Mouse (Mus musculus): Measurements from ENCODE around the gene Olfr655.

The Olfr655 gene

DNA sequence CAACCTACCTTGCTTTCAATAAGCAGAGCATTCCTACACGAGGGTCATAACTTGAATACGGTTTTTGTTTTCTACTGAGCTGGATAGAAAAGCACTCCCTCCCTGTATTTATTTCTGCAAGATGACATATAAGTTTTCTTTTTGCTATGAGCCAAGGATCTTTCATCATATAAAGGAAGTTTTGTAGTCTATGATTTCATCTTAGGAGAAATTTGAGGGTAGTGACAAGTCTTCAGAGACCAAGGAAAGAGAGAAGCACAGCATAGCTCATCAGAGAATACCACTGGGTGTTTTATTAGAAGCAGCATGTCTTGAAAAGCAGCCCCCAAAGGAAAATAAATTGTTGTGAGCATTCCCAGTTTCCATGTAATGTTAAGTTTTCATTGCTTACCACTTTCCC lies at the start of gene Olfr655:
Gene Olfr655, minus strand, starts transcription at position 101 of the 400 bp plus-strand sequence.
- no peak for DNase-seq

- peak; percentile 21 for DNase-seq
Measured at GRCm38 (mm10) chr7:104646841-104647482, 45.4 kb upstream of the Olfr655 start, which contains the start of gene Olfr658. Olfr658 (minus strand) TSS chr7:104647305.

GRCm38 (mm10) chr7:104624494-104624893 lies 22.9 kb upstream of the Olfr655 start, which contains the start of gene Olfr657:
Olfr657 (plus strand) TSS chr7:104624794.
- no peak for DNase-seq

DNA sequence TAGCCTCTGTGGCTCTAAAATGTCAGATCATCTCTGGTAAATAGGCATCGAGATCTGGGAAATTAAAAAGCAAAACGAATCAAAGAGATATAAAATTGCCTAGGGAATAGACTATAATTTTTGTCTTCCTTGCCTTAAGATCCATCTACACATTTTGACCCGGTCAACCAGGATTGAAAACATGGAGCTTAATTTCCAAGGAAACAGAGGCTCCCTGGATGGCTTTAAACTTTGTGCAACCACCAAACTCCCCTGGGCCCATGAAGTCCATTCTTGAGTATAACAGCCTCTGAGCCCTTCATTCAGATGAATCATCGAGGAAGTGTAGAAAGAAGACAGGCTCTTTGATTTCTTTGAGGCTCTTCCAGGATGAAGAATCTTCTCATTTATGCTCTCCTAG lies 12.1 kb upstream of the Olfr655 start, which contains the start of gene Olfr656:
Gene Olfr656, plus strand, starts transcription at position 301 of the 400 bp plus-strand sequence.
- DNase-seq, result no peak

DNA sequence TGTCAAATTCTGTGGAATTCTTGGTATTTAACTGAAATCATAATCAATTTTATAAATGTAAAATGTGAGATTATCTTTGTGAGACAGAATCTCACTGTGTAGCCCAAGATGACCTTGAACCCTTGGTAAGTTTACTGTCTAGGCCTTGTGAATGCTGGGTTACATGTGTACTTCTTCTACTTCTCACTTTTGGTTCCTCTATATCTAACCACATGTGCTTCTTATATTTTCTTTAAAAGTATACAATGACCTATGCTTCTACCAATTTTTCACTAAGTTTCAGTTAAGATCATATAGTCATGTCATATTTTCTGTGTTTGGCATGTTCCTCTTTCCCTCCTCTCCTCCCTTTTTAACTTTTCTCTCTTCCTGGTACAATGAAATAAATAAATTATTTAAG lies 3.1 kb upstream of the Olfr655 start:
- DNase-seq, result no peak

- DNase-seq, result peak; percentile 53
Measured at GRCm38 (mm10) chr7:104603173-104603572, 1.6 kb upstream of the Olfr655 start.

DNA sequence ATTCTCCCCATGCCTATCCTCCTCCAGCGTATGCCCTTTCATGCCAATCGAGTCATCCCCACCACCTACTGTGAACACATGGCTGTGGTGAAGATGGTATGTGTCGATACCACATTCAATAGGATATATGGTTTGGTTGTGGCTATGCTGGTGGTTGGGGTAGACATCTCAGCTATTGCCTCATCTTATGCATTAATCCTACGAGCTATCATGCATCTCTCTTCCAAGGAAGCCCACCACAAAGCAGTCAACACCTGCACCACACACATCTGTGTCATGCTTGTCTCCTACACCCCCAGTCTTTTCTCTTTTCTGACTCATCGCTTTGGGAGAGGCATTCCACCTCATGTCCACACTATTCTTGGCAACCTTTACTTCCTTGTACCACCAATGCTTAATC lies 13.3 kb downstream of the Olfr655 start:
- DNase-seq, result no peak

DNA sequence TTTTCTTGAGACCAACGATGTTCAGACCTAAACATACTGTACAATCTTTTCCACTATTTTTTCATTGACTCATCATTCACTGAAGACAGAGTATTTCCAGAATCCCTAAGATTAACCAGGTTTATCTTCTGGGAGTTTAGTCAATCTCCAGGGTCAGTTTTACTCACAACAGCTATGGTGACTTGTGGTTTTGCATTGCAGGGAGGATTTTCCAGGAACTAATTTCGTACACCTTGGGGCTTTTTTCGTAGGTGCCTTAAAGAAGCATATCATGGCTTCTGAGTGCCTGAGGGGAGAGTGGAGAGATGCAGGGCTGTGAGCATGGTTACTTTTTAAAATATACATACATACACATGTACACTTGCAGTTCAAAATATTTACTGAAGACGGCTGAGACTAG lies 14.9 kb downstream of the Olfr655 start, which contains the start of gene Olfr654:
Gene Olfr654, plus strand, starts transcription at position 301 of the 400 bp plus-strand sequence.
- no peak for DNase-seq

DNA sequence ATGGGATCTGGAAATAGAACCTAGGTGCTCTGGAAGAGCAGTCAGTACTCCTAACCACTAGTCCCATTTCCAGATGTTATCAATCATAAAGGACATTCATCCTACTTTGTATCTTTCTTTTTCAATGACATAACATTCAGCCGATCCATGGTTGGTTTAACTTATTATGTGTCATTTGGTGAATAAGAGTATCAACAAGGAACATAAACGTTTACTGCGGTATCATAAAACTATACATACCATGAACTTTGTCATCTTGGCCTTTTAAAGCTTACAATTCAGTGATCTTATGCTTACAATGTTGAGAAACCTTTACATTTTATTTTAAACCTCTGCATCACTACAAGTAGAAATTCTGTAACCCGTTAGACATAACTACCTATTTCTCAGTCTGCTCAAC lies 20.1 kb downstream of the Olfr655 start:
- DNase-seq, result no peak

DNA sequence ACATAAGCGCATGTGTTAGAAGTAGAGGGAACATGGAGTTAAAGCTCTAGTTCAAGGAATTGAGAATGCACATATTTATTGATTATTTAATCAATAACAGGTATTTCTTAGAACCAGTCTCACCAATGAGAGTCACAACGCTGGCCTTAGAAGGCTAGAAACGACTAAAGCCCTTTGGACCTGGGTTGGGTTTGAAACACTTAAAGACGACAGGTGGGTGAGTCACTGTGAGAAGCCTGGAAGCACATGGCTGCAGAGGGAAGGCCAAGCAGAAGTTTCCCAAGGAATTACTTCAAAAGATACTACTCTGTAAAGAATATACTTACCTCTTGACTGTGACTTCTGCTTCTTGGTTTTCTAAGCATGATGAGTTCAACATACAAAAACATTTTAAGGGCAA lies 20.7 kb downstream of the Olfr655 start:
- DNase-seq, result no peak

DNA sequence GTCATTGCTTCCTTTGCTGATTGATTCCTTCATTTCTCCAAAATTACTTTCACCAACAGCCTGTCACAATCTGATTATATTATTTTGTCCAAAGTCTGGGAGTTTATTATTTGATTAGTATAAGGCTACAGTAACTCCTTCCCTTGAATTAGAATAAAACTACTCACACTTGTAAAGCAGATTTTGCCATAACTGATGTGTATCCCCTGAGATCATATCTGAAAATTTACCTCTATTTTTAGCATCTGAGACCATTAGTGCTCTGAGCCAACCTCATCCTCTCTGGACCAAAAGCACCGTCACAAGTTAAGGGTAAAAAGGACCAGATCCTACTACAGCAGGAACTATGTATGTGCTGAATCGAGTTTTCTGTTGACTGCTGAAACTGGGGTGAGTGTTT lies 24.6 kb downstream of the Olfr655 start, which contains the start of gene Olfr653:
Gene Olfr653, plus strand, starts transcription at position 301 of the 400 bp plus-strand sequence.
- no peak for DNase-seq

DNA sequence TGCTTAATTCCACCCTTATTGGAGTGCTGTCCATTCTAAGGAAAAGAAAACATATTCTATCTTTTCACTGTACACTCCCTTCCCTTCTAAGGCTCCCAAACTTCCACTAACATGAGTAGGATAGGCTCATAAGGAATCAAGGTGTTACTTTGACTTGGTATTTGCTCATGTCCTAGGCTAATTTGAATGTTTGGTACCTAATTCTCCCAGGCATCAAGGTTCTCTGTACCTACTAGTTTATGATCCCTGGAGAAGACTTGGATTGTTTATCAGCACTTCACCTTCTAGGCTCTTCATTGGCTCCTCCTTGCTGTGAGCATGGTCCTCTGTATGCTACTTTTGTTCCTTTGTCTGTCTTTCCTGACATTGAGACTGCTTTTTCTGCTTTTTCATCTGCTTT lies 41.0 kb downstream of the Olfr655 start, which contains the start of gene Olfr652:
Gene Olfr652, plus strand, starts transcription at position 301 of the 400 bp plus-strand sequence.
- DNase-seq, result no peak

GRCm38 (mm10) chr7:104552700-104553099 lies 48.9 kb downstream of the Olfr655 start:
- no peak for DNase-seq

DNA sequence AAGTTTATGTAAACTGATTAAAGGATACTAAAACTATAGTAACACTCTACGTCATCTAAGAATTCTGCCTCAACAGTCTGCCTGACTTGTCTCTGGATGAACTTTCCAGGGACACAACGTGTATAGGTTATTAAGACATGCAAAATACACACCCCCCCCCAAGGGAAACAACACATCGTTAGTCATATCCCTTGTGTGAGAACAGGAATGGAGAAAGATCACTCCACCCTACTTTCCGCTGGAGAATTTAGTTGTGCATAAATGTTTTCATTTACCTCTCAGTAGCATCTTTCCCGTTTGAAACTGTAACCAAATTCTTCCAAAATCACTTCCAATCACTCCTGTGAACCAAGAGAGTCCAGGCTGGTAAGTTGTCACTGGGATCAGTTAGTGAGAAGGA lies 51.7 kb downstream of the Olfr655 start, which contains the start of gene Olfr651:
Gene Olfr651, plus strand, starts transcription at position 301 of the 400 bp plus-strand sequence.
- DNase-seq, result no peak

All from lung, postnatal 36 days (tissue).